Mouse (Mus musculus): ENCODE results near the gene Uchl4.

DNA sequence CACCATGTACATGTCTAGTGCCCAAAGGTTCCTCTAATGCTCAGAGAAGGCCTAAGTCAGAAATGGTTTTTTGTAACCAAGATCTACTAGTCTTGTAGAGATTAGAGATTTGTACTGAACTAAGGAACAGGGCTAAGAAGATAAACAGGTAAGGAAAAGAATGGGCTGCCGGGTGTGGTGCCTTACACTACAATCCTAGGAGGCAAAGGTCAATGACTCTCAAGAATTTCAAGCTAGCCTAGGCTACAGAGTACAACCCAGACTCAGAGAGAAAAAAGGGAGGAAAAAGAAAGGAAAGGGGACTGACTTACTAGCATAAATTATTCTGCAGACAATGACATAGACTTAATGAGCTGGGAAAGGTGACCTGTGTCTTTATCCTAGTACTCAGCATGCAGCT, 14.4 kb upstream of the Uchl4 start:
- TF ChIP-seq EP300 (IDR thresholded peaks at IDR 0.05; ENCODE audit: low read depth) (no peak), CTCF (IDR thresholded peaks at IDR 0.05; ENCODE audit: low read depth) (no peak)
